Mouse (Mus musculus) lung, adult 2 months (tissue): ENCODE results near the gene Aamdc.

Experiments
- CTCF ChIP-seq: fragments of 200-500 bp; IDR thresholded peaks from 2 replicates; pipeline ENCODE4 v1.5.1; 2011; ENCODE audit warnings: mild to moderate bottlenecking, low read length, control low read depth; ENCODE audit not compliant: insufficient read depth
- POLR2A ChIP-seq: fragments of 200-500 bp; IDR thresholded peaks from 2 replicates; pipeline ENCODE4 v1.6.1; 2011; ENCODE audit warnings: low read depth, mild to moderate bottlenecking, control low read depth, low read length, borderline replicate concordance; ENCODE audit errors: extremely low read depth

GRCm38 (mm10) chr7:97598548-97598947, 19.3 kb upstream of the Aamdc start:
- no peak for TF ChIP-seq CTCF
- no peak for TF ChIP-seq POLR2A
